8 mouse cellular contexts compared by ENCODE assay signal in the genomic region with DNA sequence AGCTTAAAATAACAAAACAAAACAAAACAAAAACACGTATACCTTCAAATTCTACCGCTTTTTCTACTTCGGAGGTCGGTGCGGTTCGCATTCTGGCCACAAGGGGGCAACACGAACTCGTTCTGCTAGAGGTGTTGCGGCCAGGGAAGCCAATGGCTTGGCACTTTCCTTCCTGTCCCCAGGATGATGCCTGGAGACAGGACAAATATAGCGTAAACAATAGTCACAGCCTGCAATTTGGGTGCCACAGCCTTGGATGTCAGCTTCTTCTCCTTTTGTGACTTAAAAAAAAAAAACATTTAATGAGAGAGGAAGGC. TPM values are rescaled to one million over a fixed set of nuclear protein-coding genes. Genes with fewer than 3 reads are reported as not detected.
DNase-seq lines count a peak whose midpoint lies in the region; ATAC-seq and TF ChIP-seq lines count a peak whose summit lies in the region.

No protein-coding gene starts in this region.

- no peaks in the 10 kb centered on the region for H3K9me3 ChIP-seq in hindbrain, postnatal 0 days (ENCODE audit: low read length)

- ATAC-seq in hindbrain, postnatal 0 days = peak; percentile 65; the same call in 1 of the 2 replicates

- H3K27me3 ChIP-seq in hindbrain, postnatal 0 days (ENCODE audit: insufficient read depth, low read length) = no peaks in the 10 kb centered on the region

- WGBS in hindbrain, postnatal 0 days = under 1% methylated on average over 10 of the region's 10 CpGs

- peak overlapping the region; percentile 20; the same call in 1 of the 2 replicates for H3K4me3 ChIP-seq in hindbrain, postnatal 0 days (ENCODE audit: low read length)

- peak; percentile 95 for TF ChIP-seq CTCF in hindbrain, postnatal 0 days (IDR thresholded peaks at IDR 0.05; ENCODE audit: low read depth)

- H3K36me3 ChIP-seq in hindbrain, postnatal 0 days (ENCODE audit: insufficient read depth, low read length) = no peaks in the 10 kb centered on the region

- peak overlapping the region; percentile 63 for H3K4me2 ChIP-seq in hindbrain, postnatal 0 days (ENCODE audit: low read depth, low read length)

- H3K27ac ChIP-seq in hindbrain, postnatal 0 days = no peak overlapping the region

- H3K9ac ChIP-seq in hindbrain, postnatal 0 days (replicated peaks; ENCODE audit: low read length) = no peak overlapping the region; the same call in 1 of the 2 replicates

- no peaks in the 10 kb centered on the region; the same call in 1 of the 2 replicates for H3K4me1 ChIP-seq in hindbrain, postnatal 0 days (ENCODE audit: insufficient read depth, low read length)

- peak; percentile 53 for DNase-seq in adipocyte (ENCODE audit: low spot score)
- peak; percentile 86 to 90 for DNase-seq in cerebellum, postnatal 36 days
- DNase-seq in gastrocnemius, adult 18-20 months (ENCODE audit: low spot score) = peak; percentile 78
- peak; percentile 91 for DNase-seq in hindbrain, postnatal 0 days (ENCODE audit: low spot score)
- peak; percentile 83 to 93 for DNase-seq in left cerebral cortex, adult 18-20 months (ENCODE audit: low spot score in 2 of 2)
- DNase-seq in lung, postnatal 36 days = peak; percentile 81
- DNase-seq in right cerebral cortex, adult 18-20 months = peak; percentile 79
- DNase-seq in yolk sac, embryonic 10.5 days (ENCODE audit: low spot score) = peak; percentile 60

RNA-seq across cellular contexts. Expression of gene Lrrc38, which starts 24.0 kb away (rescaled TPM):
- total RNA-seq in gastrocnemius, adult 18-20 months (2021) = 10 to 100 TPM; 33.4 to 37.4 TPM
- 0.29 and 0.63 TPM in 2 replicates for total RNA-seq in hindbrain, postnatal 0 days (2014; rRNA removed)
- polyA plus RNA-seq in hindbrain, postnatal 0 days (2015; fragmentation: Nextera tagmentation; extraction: Ambion mirVana) = 0.84 and 0.97 TPM in 2 replicates
- total RNA-seq in left cerebral cortex, adult 18-20 months (2021) = 1 to 10 TPM; 1.4 to 2.3 TPM

RNA-seq across cellular contexts. Expression of gene Pdpn, which starts 26.2 kb away (rescaled TPM):
- total RNA-seq in gastrocnemius, adult 18-20 months (2021) = 1 to 10 TPM; 4.7 to 5.2 TPM
- 31.8 and 56.8 TPM in 2 replicates for total RNA-seq in hindbrain, postnatal 0 days (2014; rRNA removed)
- 45.5 and 51.4 TPM in 2 replicates for polyA plus RNA-seq in hindbrain, postnatal 0 days (2015; fragmentation: Nextera tagmentation; extraction: Ambion mirVana)
- total RNA-seq in left cerebral cortex, adult 18-20 months (2021) = 10 to 100 TPM; 15.2 to 16.0 TPM

Comparison
In these comparisons a context has a peak if more than half of its experiments do, and no peak if none do; other contexts are left out.
1. RNA of gene Lrrc38, which starts 24.0 kb away (total RNA-seq): 33.4 to 37.4 TPM in gastrocnemius, adult 18-20 months; 1.4 to 2.3 TPM in left cerebral cortex, adult 18-20 months and 0.29 to 0.63 TPM in hindbrain, postnatal 0 days; every median in the first group is over 10 times any median in the second.
2. Peak in every context shown above with its lines, with median percentiles within 50 percentile points of each other: DNase-seq.